Mouse (Mus musculus) forebrain, embryonic 13.5 days (tissue): ENCODE measurements around the gene Emilin1. TPM values are rescaled to one million over a fixed set of nuclear protein-coding genes. Genes with fewer than 3 reads are reported as not detected.
A peak's percentile ranks its signal among the peaks of the same experiment; 100 is the strongest.

Source experiments
- ATAC-seq: fragments of 200-750 bp; cut with Nextera tagmentation; 2 replicates; pipeline ENCODE4 v1.8.0; 2017
- H3K27ac ChIP-seq: fragments of 300-500 bp; sonication (generic); 2 replicates; pipeline ENCODE4 v1.5.1; 2015; ENCODE audit warnings: inconsistent platforms, mild to moderate bottlenecking, moderate library complexity
- H3K27me3 ChIP-seq: fragments of 300-500 bp; sonication (generic); 2 replicates; pipeline ENCODE4 v1.6.1; 2015; ENCODE audit warnings: mild to moderate bottlenecking, inconsistent platforms
- H3K36me3 ChIP-seq: fragments of 300-500 bp; sonication (generic); 2 replicates; pipeline ENCODE4 v1.6.1; 2015; ENCODE audit warnings: mild to moderate bottlenecking, inconsistent platforms; ENCODE audit not compliant: poor library complexity, severe bottlenecking
- H3K4me1 ChIP-seq: fragments of 300-500 bp; sonication (generic); 2 replicates; pipeline ENCODE4 v1.6.1; 2015; ENCODE audit warnings: inconsistent platforms
- H3K4me2 ChIP-seq: fragments of 300-500 bp; sonication (generic); 2 replicates; pipeline ENCODE4 v1.6.1; 2015; ENCODE audit warnings: inconsistent platforms, mild to moderate bottlenecking, moderate library complexity
- H3K4me3 ChIP-seq: fragments of 300-500 bp; sonication (generic); 2 replicates; pipeline ENCODE4 v1.5.1; 2015; ENCODE audit warnings: mild to moderate bottlenecking, inconsistent platforms
- H3K9ac ChIP-seq: fragments of 300-500 bp; sonication (generic); 2 replicates; pipeline ENCODE4 v1.6.1; 2015; ENCODE audit warnings: mild to moderate bottlenecking, inconsistent platforms
- H3K9me3 ChIP-seq: fragments of 300-500 bp; sonication (generic); replicated peaks from 2 replicates; pipeline ENCODE4 v1.6.1; 2016; ENCODE audit warnings: inconsistent platforms
- WGBS: fragments of 180-500 bp; shearing (Covaris S2); methylation state at CpG from one replicate; pipeline ENCODE4 v1.1.7; 2015; 5-methylcytosine and 5-hydroxymethylcytosine counted together
- polyA plus RNA-seq: library from polyadenylated mRNA; unstranded; fragments of >200 nt; fragmentation: Nextera tagmentation; extraction: Ambion mirVana; gene quantifications from 2 replicates; pipeline ENCODE4 v1.2.1, GENCODE M21; 2015

Gene Emilin1
- polyA plus RNA-seq, 1 experiment from 2014 or later = 10.3 TPM

DNA sequence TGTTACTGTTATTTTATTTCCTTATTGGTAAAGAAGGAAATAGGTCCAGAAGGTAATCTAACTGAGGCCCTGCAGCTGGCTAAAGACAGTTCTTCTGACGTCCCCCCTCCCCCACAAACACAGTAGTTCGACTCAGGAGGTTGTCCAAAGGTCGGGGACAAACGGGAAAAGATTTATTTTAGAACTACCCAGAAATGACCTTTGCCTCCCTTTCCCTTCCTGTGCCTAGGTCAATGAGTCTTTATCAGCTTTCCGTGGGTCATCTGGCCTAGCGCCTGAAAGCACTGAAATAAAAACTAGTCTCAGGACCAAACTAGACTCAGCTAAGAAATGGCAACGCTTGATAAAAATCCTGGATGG, 3.9 kb upstream of the Emilin1 start:
- ATAC-seq = no peak
- Histone ChIP-seq H3K4me1 (peaks cover 55% of the 10 kb centered on the region), H3K9me3 (no peaks in the 10 kb centered on the region), H3K27ac (no peak overlapping the region), H3K4me3 (no peak overlapping the region), H3K4me2 (no peak overlapping the region), H3K9ac (no peak overlapping the region), H3K27me3 (no peaks in the 10 kb centered on the region), H3K36me3 (peaks cover 18% of the 10 kb centered on the region)
- 70% methylated on average over 7 of the region's 7 CpGs for WGBS

DNA sequence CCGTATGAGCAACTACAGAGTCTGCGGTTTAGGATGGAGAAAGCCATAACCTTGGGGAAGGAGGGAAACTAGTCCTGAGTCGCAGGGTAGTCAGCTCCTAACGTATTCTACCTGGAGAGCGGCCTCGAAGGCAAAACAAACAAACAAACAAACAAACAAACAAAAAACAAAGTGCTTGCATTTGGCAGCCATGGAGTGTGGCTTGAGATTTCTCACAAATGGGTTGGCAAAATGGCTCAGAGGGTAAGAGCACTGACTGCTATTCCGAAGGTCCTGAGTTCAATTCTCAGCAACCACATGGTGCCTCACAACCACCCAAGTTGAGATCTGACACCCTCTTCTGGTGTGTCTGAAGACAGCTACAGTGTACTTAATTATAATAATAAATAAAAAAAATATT, 3.3 kb upstream of the Emilin1 start:
- Histone ChIP-seq H3K4me1 (peaks cover 55% of the 10 kb centered on the region), H3K27me3 (no peaks in the 10 kb centered on the region), H3K4me2 (no peak overlapping the region), H3K4me3 (no peak overlapping the region), H3K27ac (no peak overlapping the region), H3K9ac (no peak overlapping the region), H3K9me3 (no peaks in the 10 kb centered on the region), H3K36me3 (peaks cover 12% of the 10 kb centered on the region)
- WGBS = 82% methylated on average over 7 of the region's 7 CpGs
- no peak for ATAC-seq

DNA sequence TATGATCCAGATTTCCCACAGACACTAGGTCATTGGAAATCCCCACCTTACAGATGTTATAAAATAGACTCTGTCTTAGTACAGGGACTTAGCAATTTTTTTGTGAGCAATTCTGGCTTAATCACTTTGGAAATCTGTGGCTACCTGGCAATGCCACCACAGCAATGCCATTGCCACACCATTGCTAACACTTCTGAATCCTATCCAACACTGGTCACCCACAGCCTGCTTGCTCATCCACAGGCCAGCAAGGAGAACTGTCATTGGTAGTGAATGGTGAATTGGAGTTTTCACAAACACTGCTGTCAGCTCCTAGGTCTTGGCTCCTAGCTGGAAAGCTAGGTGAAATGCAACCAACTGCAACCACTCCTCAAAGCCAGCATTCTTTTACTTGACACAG, 2.7 kb upstream of the Emilin1 start:
- H3K9ac ChIP-seq = no peak overlapping the region
- no peak overlapping the region for H3K4me3 ChIP-seq
- peaks cover 54% of the 10 kb centered on the region for H3K4me1 ChIP-seq
- H3K4me2 ChIP-seq = no peak overlapping the region
- no peaks in the 10 kb centered on the region for H3K9me3 ChIP-seq
- H3K27me3 ChIP-seq = no peaks in the 10 kb centered on the region
- H3K36me3 ChIP-seq = peaks cover 6% of the 10 kb centered on the region; the same call in 1 of the 2 replicates
- no peak overlapping the region for H3K27ac ChIP-seq
- no peak for ATAC-seq

DNA sequence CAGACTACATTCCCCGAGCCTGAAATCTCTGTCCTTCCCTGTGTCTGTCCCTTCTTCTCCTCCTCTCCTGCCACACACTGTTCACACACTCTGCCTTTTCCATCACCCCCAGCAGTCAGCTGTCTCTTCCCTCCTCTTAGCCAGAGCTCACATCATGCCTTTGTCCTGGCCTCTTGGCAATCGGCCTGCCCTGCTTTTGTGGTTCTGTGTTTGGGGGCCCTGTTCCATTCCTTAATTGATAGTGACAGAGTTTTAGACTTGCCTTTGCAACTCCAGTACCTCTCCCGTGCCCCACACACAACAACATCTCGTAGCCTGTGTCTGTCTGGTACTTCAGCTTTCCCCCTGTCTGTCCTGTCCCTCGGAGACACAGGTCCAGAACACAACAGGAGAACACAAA, 1.0 kb upstream of the Emilin1 start:
- 37% methylated on average over 5 of the region's 5 CpGs for WGBS
- no peaks in the 10 kb centered on the region for H3K36me3 ChIP-seq
- H3K27me3 ChIP-seq = no peaks in the 10 kb centered on the region
- no peak overlapping the region for H3K4me3 ChIP-seq
- peak overlapping the region; percentile 70 for H3K27ac ChIP-seq
- no peak for ATAC-seq
- H3K9me3 ChIP-seq = no peaks in the 10 kb centered on the region
- peaks cover 46% of the 10 kb centered on the region for H3K4me1 ChIP-seq
- no peak overlapping the region for H3K4me2 ChIP-seq
- no peak overlapping the region for H3K9ac ChIP-seq

DNA sequence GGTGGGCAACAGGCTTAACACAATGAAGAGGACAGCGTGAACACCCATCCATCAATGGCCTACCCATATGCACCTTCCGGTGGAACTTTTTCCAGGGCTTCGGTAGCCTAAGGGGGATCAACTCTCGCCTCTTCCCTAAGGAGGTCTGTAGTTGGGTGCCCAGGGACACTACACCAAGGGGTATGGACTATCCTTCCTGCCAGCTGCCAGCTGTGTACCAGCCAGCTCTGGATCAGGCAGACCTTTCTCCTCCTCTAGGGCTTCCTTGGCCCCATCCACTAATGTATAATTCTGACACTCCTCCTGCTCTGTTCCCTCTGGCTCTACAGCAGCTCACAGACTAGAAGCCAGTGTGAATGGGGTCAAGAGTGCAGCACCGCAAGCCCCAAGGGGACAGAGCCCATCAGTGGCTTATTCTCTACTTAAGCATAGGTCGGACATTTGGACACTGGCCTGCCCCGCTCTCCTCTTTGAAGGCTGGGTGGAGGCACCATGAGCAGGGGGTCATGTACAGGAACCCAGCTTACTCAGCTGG, 966 bp downstream of the Emilin1 start:
- H3K4me3 ChIP-seq = no peak overlapping the region

DNA sequence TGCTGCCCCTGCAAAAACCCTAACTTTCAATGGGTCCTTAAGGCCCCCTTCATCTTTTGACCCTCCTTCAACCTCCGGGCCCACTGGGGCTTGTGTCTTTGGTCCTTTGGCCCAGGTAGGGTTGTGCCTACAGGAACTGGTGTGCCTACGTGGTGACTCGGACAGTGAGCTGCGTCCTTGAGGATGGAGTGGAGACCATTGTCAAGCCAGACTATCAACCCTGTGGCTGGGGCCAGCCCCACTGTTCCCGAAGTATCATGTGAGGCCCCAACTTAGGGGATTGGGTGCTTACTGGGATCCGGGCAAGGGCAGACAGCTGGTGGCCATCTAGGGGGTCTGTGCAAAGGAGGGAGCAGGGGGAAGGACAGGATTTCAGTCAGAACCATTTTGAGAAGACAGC, 1.6 kb downstream of the Emilin1 start:
- ATAC-seq = no peak
- 0 out of 2 replicates have a peak overlapping the region, but pooled peaks have one; percentile 8 for H3K4me2 ChIP-seq
- H3K27ac ChIP-seq = no peak overlapping the region
- no peak overlapping the region for H3K9ac ChIP-seq
- WGBS = 88% methylated on average over 6 of the region's 6 CpGs
- H3K4me1 ChIP-seq = peaks cover 37% of the 10 kb centered on the region
- H3K27me3 ChIP-seq = no peaks in the 10 kb centered on the region
- H3K36me3 ChIP-seq = no peaks in the 10 kb centered on the region
- H3K9me3 ChIP-seq = no peaks in the 10 kb centered on the region
- no peak overlapping the region for H3K4me3 ChIP-seq

More for the DNA sequence above, 966 bp downstream of the Emilin1 start:
- WGBS = 88% methylated on average over 7 of the region's 7 CpGs
- ATAC-seq = no peak
- peak overlapping the region; percentile 70; the same call in 1 of the 2 replicates for H3K27ac ChIP-seq
- no peaks in the 10 kb centered on the region for H3K36me3 ChIP-seq
- H3K9ac ChIP-seq = peak overlapping the region; percentile 53; the same call in 1 of the 2 replicates
- no peaks in the 10 kb centered on the region for H3K9me3 ChIP-seq
- H3K4me1 ChIP-seq = peaks cover 34% of the 10 kb centered on the region
- peak overlapping the region; percentile 32 for H3K4me2 ChIP-seq
- H3K27me3 ChIP-seq = no peaks in the 10 kb centered on the region

DNA sequence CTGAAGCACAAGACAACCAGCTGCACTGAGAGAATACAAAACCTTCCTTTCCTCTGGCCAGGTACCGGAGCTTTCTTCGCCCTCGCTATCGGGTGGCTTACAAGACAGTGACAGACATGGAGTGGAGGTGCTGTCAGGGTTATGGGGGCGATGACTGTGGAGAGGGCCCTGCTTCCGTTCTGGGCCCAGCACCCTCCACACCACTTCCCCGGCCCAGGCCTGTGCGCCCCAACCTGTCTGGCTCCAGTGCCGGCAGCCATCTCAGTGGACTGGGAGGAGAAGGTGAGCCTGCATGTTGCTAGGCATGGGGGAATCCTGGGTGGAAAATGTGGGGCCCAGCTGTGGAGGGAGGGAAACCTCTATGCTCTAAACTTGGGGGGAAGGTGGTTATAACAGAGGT, 2.3 kb downstream of the Emilin1 start:
- Histone ChIP-seq H3K9me3 (no peaks in the 10 kb centered on the region), H3K4me1 (peaks cover 44% of the 10 kb centered on the region), H3K27me3 (no peaks in the 10 kb centered on the region), H3K9ac (0 out of 2 replicates have a peak overlapping the region, but pooled peaks have one; percentile 37), H3K4me3 (no peak overlapping the region), H3K4me2 (peak overlapping the region; percentile 28), H3K36me3 (no peaks in the 10 kb centered on the region), H3K27ac (peak overlapping the region; percentile 31; the same call in 1 of the 2 replicates)
- 65% methylated on average over 9 of the region's 9 CpGs for WGBS
- peak; percentile 58 for ATAC-seq

DNA sequence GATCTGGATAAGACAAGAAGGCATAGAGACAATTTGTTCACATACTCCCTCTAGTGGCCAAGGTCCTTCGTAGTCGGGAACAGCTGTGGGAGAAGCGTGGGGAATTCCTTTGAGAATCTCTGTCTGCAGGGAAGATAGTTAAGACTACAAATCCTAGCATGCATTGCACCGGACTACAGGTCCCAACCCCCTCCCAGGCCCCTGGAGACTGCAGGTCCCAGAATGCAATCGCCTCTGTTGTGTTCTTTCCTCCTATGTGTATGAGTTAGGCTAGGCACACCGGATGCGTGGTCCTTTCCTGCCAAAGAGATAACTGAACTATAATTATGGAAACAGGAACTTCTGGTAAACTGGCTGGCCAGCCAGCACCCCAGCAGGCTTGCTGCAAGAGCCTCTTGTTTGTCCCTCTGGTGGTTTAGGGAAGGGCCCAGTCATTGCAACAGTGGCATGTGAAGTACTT, 2.8 kb downstream of the Emilin1 start:
- Histone ChIP-seq H3K27ac (no peak overlapping the region), H3K27me3 (no peaks in the 10 kb centered on the region), H3K4me3 (no peak overlapping the region), H3K9me3 (no peaks in the 10 kb centered on the region), H3K36me3 (no peaks in the 10 kb centered on the region), H3K9ac (0 out of 2 replicates have a peak overlapping the region, but pooled peaks have one; percentile 37), H3K4me1 (peaks cover 47% of the 10 kb centered on the region), H3K4me2 (peak overlapping the region; percentile 34; the same call in 1 of the 2 replicates)
- WGBS = 4% methylated on average over 7 of the region's 7 CpGs
- ATAC-seq = peak; percentile 91

DNA sequence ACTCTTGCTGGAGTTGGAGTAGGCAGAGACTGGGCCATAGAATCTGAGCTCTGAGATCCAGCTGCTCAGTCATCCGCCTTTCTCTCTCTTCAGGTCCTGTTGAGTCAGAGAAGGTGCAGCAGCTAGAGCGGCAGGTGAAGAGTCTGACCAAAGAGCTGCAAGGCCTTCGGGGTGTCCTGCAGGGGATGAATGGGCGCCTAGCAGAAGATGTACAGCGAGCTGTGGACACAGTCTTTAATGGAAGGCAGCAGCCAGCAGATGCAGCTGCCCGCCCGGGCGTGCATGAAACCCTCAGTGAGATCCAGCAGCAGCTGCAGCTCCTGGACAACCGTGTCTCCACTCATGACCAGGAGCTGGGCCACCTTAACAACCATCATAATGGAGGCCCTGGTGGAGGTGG, 3.6 kb downstream of the Emilin1 start:
- Histone ChIP-seq H3K4me3 (no peak overlapping the region), H3K9ac (no peak overlapping the region), H3K36me3 (no peaks in the 10 kb centered on the region), H3K4me1 (peaks cover 49% of the 10 kb centered on the region), H3K27ac (no peak overlapping the region), H3K9me3 (no peaks in the 10 kb centered on the region), H3K4me2 (no peak overlapping the region), H3K27me3 (no peaks in the 10 kb centered on the region)
- WGBS = 93% methylated on average over 9 of the region's 9 CpGs
- no peak for ATAC-seq

DNA sequence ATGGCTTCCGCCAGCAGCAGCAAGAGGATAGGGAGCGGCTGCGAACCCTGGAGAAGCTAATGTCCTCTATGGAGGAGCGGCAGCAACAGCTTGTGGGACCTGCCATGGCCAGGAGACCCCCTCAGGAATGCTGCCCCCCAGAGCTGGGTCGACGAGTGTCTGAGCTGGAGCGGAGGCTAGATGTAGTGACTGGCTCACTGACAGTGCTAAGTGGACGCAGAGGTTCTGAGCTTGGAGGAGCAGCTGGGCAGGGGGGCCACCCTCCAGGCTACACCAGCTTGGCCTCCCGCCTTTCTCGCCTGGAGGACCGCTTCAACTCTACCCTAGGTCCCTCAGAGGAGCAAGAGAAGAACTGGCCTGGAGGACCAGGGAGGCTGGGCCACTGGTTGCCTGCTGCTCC, 4.1 kb downstream of the Emilin1 start:
- no peak overlapping the region for H3K4me2 ChIP-seq
- H3K9me3 ChIP-seq = no peaks in the 10 kb centered on the region
- no peaks in the 10 kb centered on the region for H3K36me3 ChIP-seq
- H3K4me3 ChIP-seq = no peak overlapping the region
- ATAC-seq = no peak
- H3K9ac ChIP-seq = no peak overlapping the region
- H3K27ac ChIP-seq = no peak overlapping the region
- H3K27me3 ChIP-seq = no peaks in the 10 kb centered on the region; the same call in 1 of the 2 replicates
- H3K4me1 ChIP-seq = peaks cover 49% of the 10 kb centered on the region
- 88% methylated on average over 11 of the region's 11 CpGs for WGBS

DNA sequence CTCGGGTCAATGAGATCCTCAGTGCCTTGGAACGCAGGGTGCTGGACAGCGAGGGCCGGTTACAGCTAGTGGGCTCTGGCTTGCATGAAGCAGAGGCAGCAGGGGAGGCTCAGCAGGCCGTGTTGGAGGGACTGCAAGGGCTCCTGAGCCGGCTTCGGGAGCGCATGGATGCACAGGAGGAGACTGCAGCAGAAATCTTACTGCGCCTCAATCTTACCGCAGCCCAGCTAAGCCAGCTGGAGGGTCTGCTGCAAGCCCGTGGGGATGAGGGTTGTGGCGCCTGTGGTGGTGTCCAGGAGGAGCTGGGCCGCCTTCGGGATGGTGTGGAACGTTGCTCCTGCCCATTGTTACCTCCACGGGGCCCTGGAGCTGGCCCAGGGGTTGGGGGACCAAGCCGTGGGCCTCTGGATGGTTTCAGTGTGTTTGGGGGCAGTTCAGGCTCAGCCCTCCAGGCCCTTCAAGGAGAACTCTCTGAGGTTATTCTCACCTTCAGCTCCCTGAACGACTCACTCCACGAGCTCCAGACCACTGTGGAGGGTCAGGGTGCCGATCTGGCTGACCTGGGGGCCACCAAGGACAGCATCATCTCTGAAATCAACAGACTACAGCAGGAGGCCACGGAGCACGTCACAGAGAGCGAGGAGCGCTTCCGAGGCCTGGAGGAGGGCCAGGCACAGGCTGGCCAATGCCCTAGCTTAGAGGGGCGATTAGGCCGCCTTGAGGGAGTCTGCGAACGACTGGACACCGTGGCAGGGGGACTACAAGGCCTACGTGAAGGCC, 4.9 kb downstream of the Emilin1 start:
- no peaks in the 10 kb centered on the region for H3K36me3 ChIP-seq
- no peak overlapping the region for H3K27ac ChIP-seq
- no peaks in the 10 kb centered on the region; the same call in 1 of the 2 replicates for H3K27me3 ChIP-seq
- H3K4me3 ChIP-seq = no peak overlapping the region
- peaks cover 48% of the 10 kb centered on the region for H3K4me1 ChIP-seq
- no peak overlapping the region for H3K4me2 ChIP-seq
- no peaks in the 10 kb centered on the region for H3K9me3 ChIP-seq
- WGBS = 85% methylated on average over 31 of the region's 31 CpGs
- no peak for ATAC-seq
- H3K9ac ChIP-seq = no peak overlapping the region

DNA sequence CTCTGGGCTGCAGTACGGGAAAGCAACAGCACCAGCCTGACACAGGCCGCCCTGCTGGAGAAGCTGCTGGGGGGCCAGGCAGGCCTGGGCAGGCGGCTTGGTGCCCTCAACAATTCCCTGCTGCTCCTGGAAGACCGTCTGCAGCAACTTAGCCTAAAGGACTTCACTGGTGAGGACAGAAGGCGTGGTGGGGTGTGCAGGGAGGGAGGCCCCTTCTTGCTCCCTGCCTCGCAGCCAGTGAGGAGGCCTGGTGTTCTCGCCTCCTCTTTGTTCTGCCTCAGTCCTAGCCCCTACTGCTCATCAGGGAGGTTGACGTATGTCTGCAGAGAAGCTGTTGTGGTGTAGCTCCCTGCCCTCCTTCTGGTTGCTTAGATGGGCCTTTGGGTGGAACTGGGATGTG, 5.5 kb downstream of the Emilin1 start:
- H3K4me1 ChIP-seq = peaks cover 42% of the 10 kb centered on the region
- H3K4me2 ChIP-seq = no peak overlapping the region
- no peaks in the 10 kb centered on the region for H3K36me3 ChIP-seq
- 84% methylated on average over 8 of the region's 8 CpGs for WGBS
- no peaks in the 10 kb centered on the region for H3K9me3 ChIP-seq
- no peak overlapping the region for H3K27ac ChIP-seq
- H3K9ac ChIP-seq = no peak overlapping the region
- ATAC-seq = no peak
- no peaks in the 10 kb centered on the region; the same call in 1 of the 2 replicates for H3K27me3 ChIP-seq
- no peak overlapping the region for H3K4me3 ChIP-seq
